ENCODE assay signal across 8 mouse cellular contexts in genomic region chr4:145219240-145219985, GRCm38 (mm10). TPM values are rescaled to one million over a fixed set of nuclear protein-coding genes. Genes with fewer than 3 reads are reported as not detected.
DNase-seq lines count a peak whose midpoint lies in the region; ATAC-seq and TF ChIP-seq lines count a peak whose summit lies in the region.

No protein-coding gene starts in this region.

- peak overlapping the region; percentile 3; the same call in 1 of the 2 replicates for H3K9ac ChIP-seq in liver, adult 2 months (ENCODE audit: low read depth, low read length)
- H3K9ac ChIP-seq in liver, embryonic 11.5 days (ENCODE audit: low read depth, low read length) = no peak overlapping the region

- 20% methylated on average over 15 of the region's 15 CpGs for WGBS in liver, adult 2 months
- WGBS in liver, embryonic 11.5 days = 51% methylated on average over 15 of the region's 15 CpGs
- WGBS in lung, adult 2 months = 57% methylated on average over 15 of the region's 15 CpGs

- TF ChIP-seq POLR2A in liver, adult 2 months (IDR thresholded peaks at IDR 0.05; ENCODE audit: extremely low read depth, insufficient read depth, low read length) = no peak
- TF ChIP-seq POLR2A in bone marrow macrophage, adult 2 months (IDR thresholded peaks at IDR 0.05; ENCODE audit: borderline replicate concordance, low read depth, low read length) = no peak
- no peak for TF ChIP-seq POLR2A in lung, adult 2 months (IDR thresholded peaks at IDR 0.05; ENCODE audit: borderline replicate concordance, extremely low read depth, low read depth, low read length)

- H3K36me3 ChIP-seq in liver, adult 2 months (ENCODE audit: control insufficient read depth, insufficient read depth, low read length) = peaks cover 43% of the 10 kb centered on the region
- H3K36me3 ChIP-seq in liver, embryonic 11.5 days (ENCODE audit: control insufficient read depth, insufficient read depth, low read length) = no peaks in the 10 kb centered on the region

- peak; percentile 75 for DNase-seq in CD4-positive, CD25-positive, alpha-beta regulatory T cell, adult 2 months (ENCODE audit: low read depth, low spot score)
- peak; percentile 100 for DNase-seq in liver, adult 2 months (ENCODE audit: extremely low read depth, low read depth, low spot score)
- no peak for DNase-seq in liver, embryonic 11.5 days (ENCODE audit: low spot score)
- peak; percentile 60 for DNase-seq in lung, adult 2 months
- DNase-seq in thymus, postnatal 0 days (ENCODE audit: low spot score) = peak; percentile 61
- DNase-seq in frontal cortex, postnatal 25 days (ENCODE audit: low spot score in 2 of 2) = no peak

- TF ChIP-seq CTCF in liver, adult 2 months (IDR thresholded peaks at IDR 0.05; ENCODE audit: low read depth, low read length) = peak; percentile 79
- TF ChIP-seq CTCF in bone marrow macrophage, adult 2 months (IDR thresholded peaks at IDR 0.05; ENCODE audit: low read depth, low read length) = peak; percentile 81
- peak; percentile 43; the same call in 1 of the 2 replicates for TF ChIP-seq CTCF in lung, adult 2 months (IDR thresholded peaks at IDR 0.05; ENCODE audit: insufficient read depth, low read length)

- H3K9me3 ChIP-seq in liver, embryonic 11.5 days (ENCODE audit: control insufficient read depth, low read length) = no peaks in the 10 kb centered on the region

- H3K4me1 ChIP-seq in liver, adult 2 months (ENCODE audit: control insufficient read depth, insufficient read depth, low read length) = peaks cover 35% of the 10 kb centered on the region
- peaks cover 9% of the 10 kb centered on the region for H3K4me1 ChIP-seq in liver, embryonic 11.5 days (replicated peaks; ENCODE audit: control insufficient read depth, insufficient read depth, low read length)
- H3K4me1 ChIP-seq in bone marrow macrophage, adult 2 months (ENCODE audit: control insufficient read depth, insufficient read depth, low read length) = peaks cover 82% of the 10 kb centered on the region
- H3K4me1 ChIP-seq in lung, adult 2 months (ENCODE audit: control insufficient read depth, insufficient read depth, low read length) = no peaks in the 10 kb centered on the region

- H3K4me2 ChIP-seq in liver, embryonic 11.5 days = no peak overlapping the region

- no peaks in the 10 kb centered on the region for H3K27me3 ChIP-seq in liver, adult 2 months (ENCODE audit: control insufficient read depth, insufficient read depth, low read length)
- no peaks in the 10 kb centered on the region for H3K27me3 ChIP-seq in liver, embryonic 11.5 days (replicated peaks; ENCODE audit: control insufficient read depth, insufficient read depth, low read length)

- no peaks in the 10 kb centered on the region; the same call in 1 of the 2 replicates for H3K79me2 ChIP-seq in liver, adult 2 months (ENCODE audit: control insufficient read depth, insufficient read depth, low read length)

- H3K27ac ChIP-seq in liver, adult 2 months (replicated peaks; ENCODE audit: insufficient read depth, low read depth, low read length) = peak overlapping the region; percentile 95
- no peak overlapping the region; the same call in 1 of the 2 replicates for H3K27ac ChIP-seq in liver, embryonic 11.5 days (ENCODE audit: low read depth, low read length)
- no peak overlapping the region for H3K27ac ChIP-seq in bone marrow macrophage, adult 2 months (ENCODE audit: insufficient read depth, low read depth, low read length)

- ATAC-seq in CD4-positive, CD25-positive, alpha-beta regulatory T cell, adult 4 months = no peak
- no peak; the same call in 1 of the 2 replicates for ATAC-seq in liver, embryonic 11.5 days (replicated peaks; ENCODE audit: low FRiP score)

- no peak overlapping the region for H3K4me3 ChIP-seq in liver, adult 2 months (ENCODE audit: insufficient read depth, low read depth, low read length)
- H3K4me3 ChIP-seq in liver, embryonic 11.5 days (ENCODE audit: low read depth, low read length) = no peak overlapping the region
- H3K4me3 ChIP-seq in bone marrow macrophage, adult 2 months (ENCODE audit: insufficient read depth, low read length) = no peak overlapping the region
- no peak overlapping the region for H3K4me3 ChIP-seq in lung, adult 2 months (replicated peaks; ENCODE audit: extremely low read depth, low read depth, low read length)

RNA-seq across cellular contexts. Expression of gene Vps13d, which starts 24.6 kb away (rescaled TPM):
- polyA plus RNA-seq in CD4-positive, CD25-positive, alpha-beta regulatory T cell, adult 4 months (2017; shearing (Covaris generic)) = 10 to 100 TPM; 19.0 to 20.6 TPM
- 32.4 and 36.2 TPM in 2 replicates for total RNA-seq in liver, adult 2 months (2014; rRNA removed)
- polyA plus RNA-seq in liver, adult 2 months (2012; rRNA removed) = 11.6 and 13.3 TPM in 2 replicates
- polyA plus RNA-seq in liver, embryonic 11.5 days (2014; fragmentation: Nextera tagmentation; extraction: Ambion mirVana) = 7.4 and 11.7 TPM in 2 replicates
- polyA plus RNA-seq in bone marrow macrophage, adult 2 months (2012; ENCODE audit: insufficient read depth, insufficient read length, missing spikeins) = 37.4 and 44.8 TPM in 2 replicates
- polyA plus RNA-seq in lung, adult 2 months (2012; rRNA removed) = 10.6 and 15.7 TPM in 2 replicates
- polyA plus RNA-seq in thymus, postnatal 0 days (2015; fragmentation: Nextera tagmentation; extraction: Ambion mirVana) = 13.0 and 13.1 TPM in 2 replicates

RNA-seq across cellular contexts. Expression of gene Tnfrsf1b, which starts 27.3 kb away (rescaled TPM):
- 100 to 1,000 TPM; 115 to 174 TPM for polyA plus RNA-seq in CD4-positive, CD25-positive, alpha-beta regulatory T cell, adult 4 months (2017; shearing (Covaris generic))
- total RNA-seq in liver, adult 2 months (2014; rRNA removed) = 10.8 and 14.9 TPM in 2 replicates
- 16.8 and 16.9 TPM in 2 replicates for polyA plus RNA-seq in liver, adult 2 months (2012; rRNA removed)
- polyA plus RNA-seq in liver, embryonic 11.5 days (2014; fragmentation: Nextera tagmentation; extraction: Ambion mirVana) = 5.7 and 6.5 TPM in 2 replicates
- 181 and 222 TPM in 2 replicates for polyA plus RNA-seq in bone marrow macrophage, adult 2 months (2012; ENCODE audit: insufficient read depth, insufficient read length, missing spikeins)
- polyA plus RNA-seq in lung, adult 2 months (2012; rRNA removed) = 32.2 and 39.5 TPM in 2 replicates
- 12.5 and 12.9 TPM in 2 replicates for polyA plus RNA-seq in thymus, postnatal 0 days (2015; fragmentation: Nextera tagmentation; extraction: Ambion mirVana)

Comparison
In these comparisons a context has a peak if more than half of its experiments do, and no peak if none do; other contexts are left out.
1. DNase-seq: peak in CD4-positive, CD25-positive, alpha-beta regulatory T cell, adult 2 months (single experiment), liver, adult 2 months (single experiment), lung, adult 2 months (single experiment) and thymus, postnatal 0 days (single experiment); none in liver, embryonic 11.5 days (single experiment) and frontal cortex, postnatal 25 days (0 of 2).
2. Peak in every context shown above with its lines, with median percentiles within 50 percentile points of each other: CTCF ChIP-seq.